Mouse (Mus musculus) embryonic facial prominence, embryonic 11.5 days (tissue): ENCODE measurements around the gene Crabp2. TPM values are rescaled to one million over a fixed set of nuclear protein-coding genes. Genes with fewer than 3 reads are reported as not detected.
A peak's percentile ranks its signal among the peaks of the same experiment; 100 is the strongest.

Experiments
- ATAC-seq: fragments of 200-750 bp; cut with Nextera tagmentation; replicated peaks from 2 replicates; pipeline ENCODE4 v1.8.0; 2017; ENCODE audit warnings: low read depth; ENCODE audit not compliant: insufficient number of reproducible peaks, low FRiP score, low TSS enrichment
- DNase-seq: peaks from one replicate; pipeline ENCODE4 v3.0.0-alpha.2; 2015; ENCODE audit warnings: low spot score
- H3K27ac ChIP-seq: fragments of 300-500 bp; sonication (generic); replicated peaks from 2 replicates; pipeline ENCODE4 v1.5.1; 2014; ENCODE audit warnings: mild to moderate bottlenecking, low read depth, low read length, control low read depth
- H3K27me3 ChIP-seq: fragments of 300-500 bp; sonication (generic); 2 replicates; pipeline ENCODE4 v1.6.1; 2014; ENCODE audit warnings: mild to moderate bottlenecking, low read length, moderate library complexity, mixed read lengths; ENCODE audit not compliant: control insufficient read depth, insufficient read depth
- H3K36me3 ChIP-seq: fragments of 300-500 bp; sonication (generic); replicated peaks from 2 replicates; pipeline ENCODE4 v1.6.1; 2014; ENCODE audit warnings: low read depth, mild to moderate bottlenecking, low read length, moderate library complexity, mixed read lengths; ENCODE audit not compliant: control insufficient read depth, insufficient read depth
- H3K4me1 ChIP-seq: fragments of 300-500 bp; sonication (generic); 2 replicates; pipeline ENCODE4 v1.6.1; 2014; ENCODE audit warnings: low read length, mixed read lengths; ENCODE audit not compliant: control insufficient read depth, insufficient read depth
- H3K4me2 ChIP-seq: fragments of 300-500 bp; sonication (generic); 2 replicates; pipeline ENCODE4 v1.6.1; 2014; ENCODE audit warnings: low read depth, mild to moderate bottlenecking, control low read depth, low read length, moderate library complexity
- H3K4me3 ChIP-seq: fragments of 300-500 bp; sonication (generic); 2 replicates; pipeline ENCODE4 v1.5.1; 2014; ENCODE audit warnings: low read depth, low read length, control low read depth
- H3K9ac ChIP-seq: fragments of 300-500 bp; sonication (generic); replicated peaks from 2 replicates; pipeline ENCODE4 v1.6.1; 2014; ENCODE audit warnings: mild to moderate bottlenecking, control low read depth, low read length
- H3K9me3 ChIP-seq: fragments of 300-500 bp; sonication (generic); replicated peaks from 2 replicates; pipeline ENCODE4 v1.6.1; 2016; ENCODE audit warnings: mild to moderate bottlenecking, low read length, inconsistent platforms, mixed read lengths; ENCODE audit not compliant: control insufficient read depth
- WGBS: fragments of 180-500 bp; shearing (Covaris S2); extraction: QIAGEN DNeasy Blood & Tissue Kit; methylation state at CpG from one replicate; pipeline ENCODE4 v1.1.7; 2014; 5-methylcytosine and 5-hydroxymethylcytosine counted together
- polyA plus RNA-seq: library from polyadenylated mRNA; unstranded; fragments of >200 nt; fragmentation: Nextera tagmentation; extraction: Ambion mirVana; gene quantifications from 2 replicates; pipeline ENCODE4 v1.2.1, GENCODE M21; 2014

Gene Crabp2
- polyA plus RNA-seq, 1 experiment from 2014 or later: 642 TPM

GRCm38 (mm10) chr3:87960586-87961191 is 12.2 kb downstream of the Crabp2 start:
- Histone ChIP-seq H3K4me1 (peaks cover 3% of the 10 kb centered on the region; the same call in 1 of the 2 replicates), H3K4me2 (peak overlapping the region; percentile 60), H3K27ac (peak overlapping the region; percentile 97), H3K9ac (peak overlapping the region; percentile 77), H3K36me3 (no peaks in the 10 kb centered on the region), H3K4me3 (peak overlapping the region; percentile 36), H3K9me3 (no peaks in the 10 kb centered on the region), H3K27me3 (no peaks in the 10 kb centered on the region)
- DNase-seq (peak; percentile 99), ATAC-seq (peak; percentile 97)
- 0% methylated on average over 27 of the region's 27 CpGs for WGBS

DNA sequence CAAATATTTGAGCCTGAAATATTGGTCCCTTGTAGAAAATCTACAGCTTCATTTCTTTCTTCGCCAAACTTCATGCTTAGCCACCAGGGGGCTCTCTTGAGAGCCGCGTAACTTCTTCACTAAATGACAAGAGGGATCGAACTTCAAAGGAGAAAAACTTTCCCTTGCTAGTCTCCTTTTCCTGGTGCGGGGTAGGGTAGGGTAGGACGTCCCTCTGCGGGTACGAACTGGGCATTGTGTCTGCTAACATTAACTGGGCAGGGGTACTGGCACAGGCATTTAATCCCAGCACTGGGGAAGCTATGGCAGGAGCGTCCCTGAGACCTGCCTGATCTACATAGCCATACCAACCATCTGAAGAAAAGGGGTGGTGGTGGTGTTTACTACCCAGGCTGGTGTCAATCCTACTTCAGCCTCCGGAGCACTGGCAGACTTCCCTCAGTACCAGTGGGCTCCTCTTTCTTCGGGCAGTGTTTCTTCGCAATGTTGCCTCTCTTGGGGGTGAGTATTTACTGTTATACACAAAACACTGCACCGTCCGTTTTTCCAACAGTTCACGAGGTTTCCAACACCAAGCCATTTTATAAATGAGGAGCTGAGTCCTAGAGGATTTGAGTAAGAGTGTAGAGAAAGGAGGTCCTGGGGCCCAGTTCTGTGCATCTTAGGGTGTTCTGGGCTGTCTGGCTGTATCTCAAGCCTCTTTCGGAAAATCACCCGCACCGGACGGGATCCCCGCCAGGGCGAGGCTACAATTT is 21.9 kb downstream of the Crabp2 start:
- Histone ChIP-seq H3K9me3 (no peaks in the 10 kb centered on the region), H3K27ac (no peak overlapping the region), H3K27me3 (no peaks in the 10 kb centered on the region; the same call in 1 of the 2 replicates), H3K4me1 (peaks cover 12% of the 10 kb centered on the region), H3K4me3 (peak overlapping the region; percentile 57), H3K36me3 (no peaks in the 10 kb centered on the region), H3K4me2 (peak overlapping the region; percentile 96), H3K9ac (peak overlapping the region; percentile 10)
- no peak for ATAC-seq
- DNase-seq: peak; percentile 90
- WGBS: under 1% methylated on average over 21 of the region's 21 CpGs

DNA sequence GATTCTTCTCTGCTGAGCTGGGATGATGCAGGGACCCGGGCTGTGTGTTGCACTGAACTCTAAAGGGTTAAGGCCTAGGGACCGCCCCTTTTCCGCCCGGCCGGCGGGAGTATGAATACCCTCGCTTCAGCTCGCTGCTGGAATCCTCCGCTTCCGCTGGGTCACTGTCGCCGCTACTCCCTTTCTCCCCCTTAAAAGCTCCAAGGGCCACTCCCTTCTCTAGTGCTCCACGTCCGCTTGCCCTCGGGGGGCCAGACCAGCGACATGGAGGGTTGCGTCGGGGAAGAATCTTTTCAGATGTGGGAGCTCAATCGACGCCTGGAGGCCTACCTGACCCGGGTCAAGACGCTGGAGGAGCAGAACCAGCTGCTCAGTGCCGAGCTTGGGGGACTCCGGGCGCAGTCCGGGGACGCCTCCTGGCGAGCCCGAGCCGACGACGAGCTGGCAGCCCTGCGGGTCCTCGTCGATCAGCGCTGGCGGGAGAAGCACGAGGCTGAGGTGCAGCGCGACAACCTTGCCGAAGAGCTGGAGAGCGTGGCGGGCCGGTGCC is 22.5 kb downstream of the Crabp2 start, which contains the start of gene Nes:
TSS of gene Nes (plus strand) at position 140 of the 550 bp plus-strand sequence.
- H3K4me3 ChIP-seq: peak within 1 kb of the TSS; percentile 57
- H3K4me2 ChIP-seq: peak within 1 kb of the TSS; percentile 96
- H3K9ac ChIP-seq: peak within 1 kb of the TSS; percentile 77
- under 1% methylated on average over 44 of the region's 44 CpGs for WGBS
- H3K36me3 ChIP-seq: no peaks in the 10 kb centered on the region
- DNase-seq (peak; percentile 91), ATAC-seq (peak; percentile 58)
- no peaks in the 10 kb centered on the region for H3K9me3 ChIP-seq
- H3K27me3 ChIP-seq: no peaks in the 10 kb centered on the region; the same call in 1 of the 2 replicates
- H3K27ac ChIP-seq: 0 out of 2 replicates have a peak within 1 kb of the TSS, but pooled peaks have one; percentile 61
- H3K4me1 ChIP-seq: peaks cover 12% of the 10 kb centered on the region

DNA sequence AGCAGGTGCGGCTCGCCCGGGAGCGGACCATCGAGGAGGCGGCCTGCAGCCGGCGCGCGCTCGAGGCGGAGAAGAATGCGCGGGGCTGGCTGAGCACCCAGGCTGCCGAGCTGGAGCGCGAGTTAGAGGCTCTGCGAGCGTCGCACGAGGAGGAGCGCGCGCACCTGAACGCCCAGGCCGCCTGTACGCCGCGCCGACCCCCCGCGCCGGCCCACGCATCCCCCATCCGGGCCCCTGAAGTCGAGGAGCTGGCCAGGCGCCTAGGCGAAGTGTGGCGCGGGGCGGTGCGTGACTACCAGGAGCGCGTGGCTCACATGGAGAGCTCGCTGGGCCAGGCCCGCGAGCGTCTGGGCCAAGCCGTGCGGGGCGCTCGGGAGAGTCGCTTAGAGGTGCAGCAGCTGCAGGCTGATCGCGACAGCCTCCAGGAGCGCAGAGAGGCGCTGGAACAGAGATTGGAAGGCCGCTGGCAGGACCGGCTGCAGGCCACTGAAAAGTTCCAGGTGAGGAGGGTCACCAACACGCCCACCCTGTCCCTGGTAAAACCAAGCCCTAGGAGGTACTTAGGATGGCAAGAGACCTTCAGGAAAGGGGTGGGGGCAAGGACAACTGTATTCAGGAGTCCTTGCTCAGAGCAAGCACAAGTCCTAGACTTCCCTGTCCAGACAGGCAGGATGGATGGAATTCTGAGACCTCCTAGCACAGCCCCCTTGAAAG is 23.2 kb downstream of the Crabp2 start:
- Histone ChIP-seq H3K36me3 (no peaks in the 10 kb centered on the region), H3K27ac (0 out of 2 replicates have a peak overlapping the region, but pooled peaks have one; percentile 61), H3K27me3 (no peaks in the 10 kb centered on the region; the same call in 1 of the 2 replicates), H3K4me2 (peak overlapping the region; percentile 96), H3K9me3 (no peaks in the 10 kb centered on the region), H3K4me3 (peak overlapping the region; percentile 57), H3K4me1 (peaks cover 12% of the 10 kb centered on the region), H3K9ac (peak overlapping the region; percentile 77)
- ATAC-seq (no peak), DNase-seq (peak; percentile 43)
- WGBS: under 1% methylated on average over 46 of the region's 60 CpGs

- H3K4me2 ChIP-seq: peak overlapping the region; percentile 96
- 9% methylated on average over 8 of the region's 8 CpGs for WGBS
- H3K9ac ChIP-seq: peak overlapping the region; percentile 77
- ATAC-seq (peak; percentile 37), DNase-seq (peak; percentile 58)
- H3K27ac ChIP-seq: no peak overlapping the region
- no peaks in the 10 kb centered on the region; the same call in 1 of the 2 replicates for H3K27me3 ChIP-seq
- no peaks in the 10 kb centered on the region for H3K36me3 ChIP-seq
- H3K4me1 ChIP-seq: peaks cover 12% of the 10 kb centered on the region
- no peaks in the 10 kb centered on the region for H3K9me3 ChIP-seq
- H3K4me3 ChIP-seq: peak overlapping the region; percentile 57
Observed at GRCm38 (mm10) chr3:87972203-87972664, 23.8 kb downstream of the Crabp2 start.

DNA sequence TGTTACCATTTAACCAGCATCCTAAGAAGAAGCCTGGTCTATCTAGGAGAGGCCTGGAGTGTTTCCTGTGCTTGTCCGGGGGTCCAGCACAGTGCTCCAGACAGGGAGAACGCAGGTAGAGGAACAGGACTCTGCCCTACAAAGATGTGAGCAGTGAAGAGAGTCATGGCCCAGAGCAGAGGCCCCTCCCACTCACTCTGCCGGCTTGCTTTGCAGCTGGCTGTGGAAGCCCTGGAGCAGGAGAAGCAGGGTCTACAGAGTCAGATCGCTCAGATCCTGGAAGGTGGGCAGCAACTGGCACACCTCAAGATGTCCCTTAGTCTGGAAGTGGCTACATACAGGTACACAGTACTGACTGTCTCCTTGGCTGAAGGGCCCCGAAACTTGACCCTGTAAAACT is 24.3 kb downstream of the Crabp2 start:
- H3K27me3 ChIP-seq: no peaks in the 10 kb centered on the region; the same call in 1 of the 2 replicates
- ATAC-seq (0 out of 2 replicates have a peak, but pooled peaks have one; percentile 12), DNase-seq (no peak)
- peak overlapping the region; percentile 96 for H3K4me2 ChIP-seq
- peaks cover 12% of the 10 kb centered on the region for H3K4me1 ChIP-seq
- H3K27ac ChIP-seq: no peak overlapping the region
- peak overlapping the region; percentile 57 for H3K4me3 ChIP-seq
- H3K9ac ChIP-seq: peak overlapping the region; percentile 77
- H3K9me3 ChIP-seq: no peaks in the 10 kb centered on the region
- 25% methylated on average over 5 of the region's 5 CpGs for WGBS
- H3K36me3 ChIP-seq: no peaks in the 10 kb centered on the region

DNA sequence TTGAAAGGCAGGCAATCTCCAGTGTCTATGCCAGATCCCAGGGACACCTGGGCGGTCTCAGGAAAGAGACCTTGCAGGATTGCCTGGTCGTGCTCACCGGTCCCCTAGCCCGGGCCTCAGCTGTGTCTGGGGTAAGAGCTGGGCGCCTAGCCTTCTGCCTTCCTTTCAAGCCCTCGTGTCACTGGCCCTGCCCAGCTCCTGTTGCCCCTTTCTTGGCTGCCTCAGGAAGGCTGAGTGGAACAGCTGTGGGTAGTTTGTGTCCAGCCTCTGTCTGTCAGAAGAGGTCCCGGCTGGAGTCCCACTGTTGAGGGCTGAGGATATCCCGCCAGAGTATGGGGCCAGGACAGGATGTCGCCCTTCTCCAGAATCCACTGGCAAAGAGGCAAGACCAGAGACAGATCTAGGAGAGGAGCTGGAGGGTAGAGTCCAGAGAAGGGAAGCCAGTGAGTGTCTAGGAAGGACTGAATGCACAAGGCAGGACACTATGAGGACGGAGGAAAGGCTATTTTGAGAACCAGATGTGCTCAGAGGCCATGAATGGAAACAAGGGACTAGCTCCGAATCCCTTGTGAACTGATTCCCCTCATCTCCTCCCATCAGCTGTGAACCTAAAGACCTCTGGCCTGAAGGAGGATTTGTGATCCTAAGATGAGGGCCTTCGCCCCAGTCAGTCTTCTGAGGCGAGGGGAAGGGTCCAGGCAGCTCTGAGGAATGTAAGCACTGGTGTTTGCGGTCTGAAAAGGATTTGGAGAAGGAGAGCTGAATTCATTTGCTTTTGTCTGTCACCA is 25.3 kb downstream of the Crabp2 start:
- no peaks in the 10 kb centered on the region for H3K9me3 ChIP-seq
- ATAC-seq (no peak), DNase-seq (no peak)
- H3K4me1 ChIP-seq: peaks cover 12% of the 10 kb centered on the region
- peak overlapping the region; percentile 96 for H3K4me2 ChIP-seq
- H3K27me3 ChIP-seq: no peaks in the 10 kb centered on the region; the same call in 1 of the 2 replicates
- peak overlapping the region; percentile 43 for H3K9ac ChIP-seq
- H3K4me3 ChIP-seq: peak overlapping the region; percentile 57
- no peaks in the 10 kb centered on the region for H3K36me3 ChIP-seq
- H3K27ac ChIP-seq: peak overlapping the region; percentile 48; the same call in 1 of the 2 replicates
- 29% methylated on average over 14 of the region's 14 CpGs for WGBS
